Mouse (Mus musculus) midbrain, embryonic 13.5 days (tissue): ENCODE measurements around the gene Dbx2. TPM values are rescaled to one million over a fixed set of nuclear protein-coding genes. Genes with fewer than 3 reads are reported as not detected.

ENCODE experiments used
- ATAC-seq: fragments of 200-750 bp; cut with Nextera tagmentation; 2 replicates; pipeline ENCODE4 v1.8.0; 2017; ENCODE audit warnings: mild to moderate bottlenecking, moderate TSS enrichment, moderate library complexity
- H3K27ac ChIP-seq: fragments of 300-500 bp; sonication (generic); 2 replicates; pipeline ENCODE4 v1.5.1; 2015; ENCODE audit warnings: inconsistent platforms, mild to moderate bottlenecking, moderate library complexity
- H3K27me3 ChIP-seq: fragments of 300-500 bp; sonication (generic); 2 replicates; pipeline ENCODE4 v1.6.1; 2015; ENCODE audit warnings: mild to moderate bottlenecking, inconsistent platforms
- H3K36me3 ChIP-seq: fragments of 300-500 bp; sonication (generic); 2 replicates; pipeline ENCODE4 v1.6.1; 2015; ENCODE audit warnings: mild to moderate bottlenecking, inconsistent platforms
- H3K4me1 ChIP-seq: fragments of 300-500 bp; sonication (generic); replicated peaks from 2 replicates; pipeline ENCODE4 v1.6.1; 2015; ENCODE audit warnings: inconsistent platforms
- H3K4me2 ChIP-seq: fragments of 300-500 bp; sonication (generic); replicated peaks from 2 replicates; pipeline ENCODE4 v1.6.1; 2015; ENCODE audit warnings: moderate library complexity, mild to moderate bottlenecking, inconsistent platforms
- H3K4me3 ChIP-seq: fragments of 300-500 bp; sonication (generic); replicated peaks from 2 replicates; pipeline ENCODE4 v1.5.1; 2015; ENCODE audit warnings: mild to moderate bottlenecking, inconsistent platforms
- H3K9ac ChIP-seq: fragments of 300-500 bp; sonication (generic); replicated peaks from 2 replicates; pipeline ENCODE4 v1.6.1; 2015; ENCODE audit warnings: mild to moderate bottlenecking, inconsistent platforms
- H3K9me3 ChIP-seq: fragments of 300-500 bp; sonication (generic); 2 replicates; pipeline ENCODE4 v1.6.1; 2016; ENCODE audit warnings: mild to moderate bottlenecking, inconsistent platforms
- WGBS: fragments of 180-500 bp; shearing (Covaris S2); methylation state at CpG from one replicate; pipeline ENCODE4 v1.1.7; 2015; 5-methylcytosine and 5-hydroxymethylcytosine counted together
- polyA plus RNA-seq: library from polyadenylated mRNA; unstranded; fragments of >200 nt; fragmentation: Nextera tagmentation; extraction: Ambion mirVana; gene quantifications from 2 replicates; pipeline ENCODE4 v1.2.1, GENCODE M21; 2015

The Dbx2 gene
- polyA plus RNA-seq, 1 experiment from 2014 or later, result 1.5 TPM

- ATAC-seq, result no peak
- no peaks in the 10 kb centered on the region; the same call in 1 of the 2 replicates for H3K27me3 ChIP-seq
- H3K4me2 ChIP-seq, result no peak overlapping the region
- no peak overlapping the region for H3K27ac ChIP-seq
- H3K9ac ChIP-seq, result no peak overlapping the region
- H3K36me3 ChIP-seq, result no peaks in the 10 kb centered on the region
- no peaks in the 10 kb centered on the region for H3K4me1 ChIP-seq
- H3K9me3 ChIP-seq, result peaks cover 5% of the 10 kb centered on the region; the same call in 1 of the 2 replicates
- 83% methylated on average over 6 of the region's 6 CpGs for WGBS
- no peak overlapping the region for H3K4me3 ChIP-seq
These were observed 54.6 kb downstream of the Dbx2 start for GRCm38 (mm10) chr15:95601179-95601578.

- WGBS, result 52% methylated on average over 1 of the region's 1 CpGs
- H3K4me3 ChIP-seq, result no peak overlapping the region
- no peaks in the 10 kb centered on the region for H3K36me3 ChIP-seq
- no peak overlapping the region for H3K9ac ChIP-seq
- no peaks in the 10 kb centered on the region for H3K9me3 ChIP-seq
- H3K27me3 ChIP-seq, result no peaks in the 10 kb centered on the region; the same call in 1 of the 2 replicates
- 0 out of 2 replicates have a peak, but pooled peaks have one; percentile 37 for ATAC-seq
- no peaks in the 10 kb centered on the region for H3K4me1 ChIP-seq
- H3K27ac ChIP-seq, result no peak overlapping the region
- no peak overlapping the region for H3K4me2 ChIP-seq
These were observed 57.1 kb downstream of the Dbx2 start for GRCm38 (mm10) chr15:95598630-95599029.

GRCm38 (mm10) chr15:95586906-95587305 is 68.9 kb downstream of the Dbx2 start:
- Histone ChIP-seq H3K9ac (no peak overlapping the region), H3K36me3 (no peaks in the 10 kb centered on the region), H3K4me3 (no peak overlapping the region), H3K4me2 (no peak overlapping the region), H3K27me3 (no peaks in the 10 kb centered on the region), H3K27ac (no peak overlapping the region), H3K4me1 (no peaks in the 10 kb centered on the region), H3K9me3 (no peaks in the 10 kb centered on the region)
- 95% methylated on average over 15 of the region's 15 CpGs for WGBS
- no peak for ATAC-seq

GRCm38 (mm10) chr15:95584891-95585290 is 70.9 kb downstream of the Dbx2 start:
- H3K4me2 ChIP-seq, result no peak overlapping the region
- 59% methylated on average over 4 of the region's 4 CpGs for WGBS
- no peak overlapping the region for H3K9ac ChIP-seq
- H3K27ac ChIP-seq, result no peak overlapping the region
- H3K4me3 ChIP-seq, result no peak overlapping the region
- no peaks in the 10 kb centered on the region for H3K9me3 ChIP-seq
- H3K27me3 ChIP-seq, result no peaks in the 10 kb centered on the region
- ATAC-seq, result no peak
- no peaks in the 10 kb centered on the region for H3K36me3 ChIP-seq
- H3K4me1 ChIP-seq, result no peaks in the 10 kb centered on the region

GRCm38 (mm10) chr15:95574661-95575060 is 81.1 kb downstream of the Dbx2 start:
- Histone ChIP-seq H3K27ac (no peak overlapping the region), H3K4me3 (no peak overlapping the region), H3K4me2 (no peak overlapping the region), H3K9ac (no peak overlapping the region), H3K9me3 (peaks cover 4% of the 10 kb centered on the region; the same call in 1 of the 2 replicates), H3K36me3 (no peaks in the 10 kb centered on the region), H3K27me3 (peaks cover 23% of the 10 kb centered on the region), H3K4me1 (peaks cover 3% of the 10 kb centered on the region; the same call in 1 of the 2 replicates)
- 16% methylated on average over 5 of the region's 5 CpGs for WGBS
- ATAC-seq, result 0 out of 2 replicates have a peak, but pooled peaks have one; percentile 55

Other genes starting within 250 kb of the Dbx2 start
- gene Nell2, start 127.4 kb downstream of the Dbx2 start, polyA plus RNA-seq, result 153 and 157 TPM in 2 replicates
- 26.1 and 26.8 TPM in 2 replicates for gene Ano6, start 134.9 kb upstream of the Dbx2 start, polyA plus RNA-seq